Mouse (Mus musculus) gastrocnemius, adult 2 months (tissue): ENCODE measurements around the gene Krr1. TPM values are rescaled to one million over a fixed set of nuclear protein-coding genes. Genes with fewer than 3 reads are reported as not detected.
A peak's percentile ranks its signal among the peaks of the same experiment; 100 is the strongest.

ENCODE experiments used
- DNase-seq: peaks from one replicate; pipeline ENCODE4 v3.0.0; 2022
- H3K27ac ChIP-seq: fragments of 200-600 bp; 2 replicates; pipeline ENCODE4 v1.8.1; 2022; ENCODE audit warnings: mild to moderate bottlenecking
- H3K4me3 ChIP-seq: fragments of 200-600 bp; 2 replicates; pipeline ENCODE4 v1.8.1; 2022; ENCODE audit warnings: mild to moderate bottlenecking, moderate library complexity
- CTCF ChIP-seq: fragments of 200-600 bp; IDR thresholded peaks from 2 replicates; pipeline ENCODE4 v1.8.1; 2022; ENCODE audit warnings: antibody characterized with exemption, mild to moderate bottlenecking, moderate library complexity
- intact Hi-C: fragments of 180-260 bp; cut with DNase I; formaldehyde crosslinking; loops from one replicate; pipeline ENCODE4 v1.15.1; 2025
- long read RNA-seq, 2 experiments: library from polyadenylated mRNA; stranded (forward); transcript quantifications; one replicate each; pipeline ENCODE4 v2.0.0; 2021
- total RNA-seq, 2 experiments: library from RNA; stranded (reverse); gene quantifications; 2 replicates each; pipeline ENCODE4 v1.2.3; 2021

The Krr1 gene
- total RNA-seq, result 10 to 100 TPM; 27.4 to 29.5 TPM
- long read RNA-seq, experiment 1, full-length matches to known transcripts, result 41 of 46 reads
- long read RNA-seq, experiment 1, partial matches to known transcripts, result 0 of 46 reads
- long read RNA-seq, experiment 1, other reads (novel, unspliced or antisense), result 5 of 46 reads
- long read RNA-seq, experiment 2, full-length matches to known transcripts, result 33 of 36 reads
- long read RNA-seq, experiment 2, partial matches to known transcripts, result 2 of 36 reads
- long read RNA-seq, experiment 2, other reads (novel, unspliced or antisense), result 1 of 36 reads

- peak within 1 kb of the TSS; percentile 83 for H3K4me3 ChIP-seq
- no peak for TF ChIP-seq CTCF
- intact Hi-C loops, result loop anchor here (2.0 to 10.0 kb wide), 2 partner anchors 674 to 748 kb away; partner anchors contain the start of gene Bbs10
- H3K27ac ChIP-seq, result peak within 1 kb of the TSS; percentile 95
- DNase-seq, result peak; percentile 89
Measured at GRCm38 (mm10) chr10:111972542-111973361, at the start of gene Krr1. Krr1 (plus strand) TSS chr10:111972664.

GRCm38 (mm10) chr10:111923503-111924135 lies 48.8 kb upstream of the Krr1 start:
- intact Hi-C loops, result loop anchor here (10.0 kb wide), 1 partner anchor 89 kb away; no protein-coding TSS in a partner anchor

GRCm38 (mm10) chr10:111924141-111924540 lies 48.3 kb upstream of the Krr1 start:
- intact Hi-C loops, result loop anchor here (10.0 kb wide), 1 partner anchor 89 kb away; no protein-coding TSS in a partner anchor
- DNase-seq, result no peak
- Histone ChIP-seq H3K4me3 (no peak overlapping the region), H3K27ac (no peak overlapping the region)
- TF ChIP-seq CTCF, result no peak

More at GRCm38 (mm10) chr10:111923503-111924135, 48.8 kb upstream of the Krr1 start:
- TF ChIP-seq CTCF, result no peak
- no peak for DNase-seq
- H3K27ac ChIP-seq, result no peak overlapping the region
- H3K4me3 ChIP-seq, result no peak overlapping the region

- Histone ChIP-seq H3K4me3 (no peak overlapping the region), H3K27ac (no peak overlapping the region)
- TF ChIP-seq CTCF, result no peak
- intact Hi-C loops, result loop anchor here (1.0 to 10.0 kb wide), 2 partner anchors 90 to 422 kb away; no protein-coding TSS in a partner anchor
- no peak for DNase-seq
Measured at GRCm38 (mm10) chr10:111924716-111925488, 47.6 kb upstream of the Krr1 start.

- peak; percentile 84 for DNase-seq
- H3K4me3 ChIP-seq, result no peak overlapping the region
- intact Hi-C loops, result loop anchor here (1.0 to 10.0 kb wide), 2 partner anchors 91 to 422 kb away; no protein-coding TSS in a partner anchor
- H3K27ac ChIP-seq, result no peak overlapping the region
- TF ChIP-seq CTCF, result peak; percentile 78
Measured at GRCm38 (mm10) chr10:111925489-111925860, 47.0 kb upstream of the Krr1 start.

GRCm38 (mm10) chr10:111932621-111933345 lies 39.7 kb upstream of the Krr1 start:
- TF ChIP-seq CTCF, result no peak
- intact Hi-C loops, result no loop called here
- no peak for DNase-seq

GRCm38 (mm10) chr10:111935207-111935606 lies 37.3 kb upstream of the Krr1 start:
- DNase-seq, result no peak
- no peak overlapping the region for H3K27ac ChIP-seq
- intact Hi-C loops, result no loop called here
- no peak for TF ChIP-seq CTCF
- H3K4me3 ChIP-seq, result no peak overlapping the region

More at GRCm38 (mm10) chr10:111932621-111933345, 39.7 kb upstream of the Krr1 start:
- Histone ChIP-seq H3K27ac (no peak overlapping the region), H3K4me3 (no peak overlapping the region)

GRCm38 (mm10) chr10:111936021-111936420 lies 36.4 kb upstream of the Krr1 start:
- Histone ChIP-seq H3K27ac (peak overlapping the region; percentile 84), H3K4me3 (no peak overlapping the region)
- DNase-seq, result peak; percentile 47
- TF ChIP-seq CTCF, result no peak
- intact Hi-C loops, result no loop called here

- DNase-seq, result peak; percentile 89
Measured at GRCm38 (mm10) chr10:111936491-111937145, 35.8 kb upstream of the Krr1 start.

GRCm38 (mm10) chr10:111937146-111937534 lies 35.3 kb upstream of the Krr1 start:
- intact Hi-C loops, result no loop called here
- H3K27ac ChIP-seq, result peak overlapping the region; percentile 84
- TF ChIP-seq CTCF, result no peak
- H3K4me3 ChIP-seq, result no peak overlapping the region; the same call in 1 of the 2 replicates
- no peak for DNase-seq

More at GRCm38 (mm10) chr10:111936491-111937145, 35.8 kb upstream of the Krr1 start:
- Histone ChIP-seq H3K4me3 (peak overlapping the region; percentile 7), H3K27ac (peak overlapping the region; percentile 84)
- no peak for TF ChIP-seq CTCF
- intact Hi-C loops, result no loop called here

- no peak overlapping the region for H3K4me3 ChIP-seq
- DNase-seq, result no peak
- no peak overlapping the region for H3K27ac ChIP-seq
- no peak for TF ChIP-seq CTCF
- intact Hi-C loops, result no loop called here
Measured at GRCm38 (mm10) chr10:111943026-111943425, 29.4 kb upstream of the Krr1 start.
